Mouse (Mus musculus) liver, adult 2 months (tissue): ENCODE results near the gene Sun5. TPM values are rescaled to one million over a fixed set of nuclear protein-coding genes. Genes with fewer than 3 reads are reported as not detected.

Experiments used
- DNase-seq: peaks from one replicate; pipeline ENCODE4 v3.0.0-alpha.2; 2011; ENCODE audit warnings: low read depth, low spot score; ENCODE audit errors: extremely low read depth
- H3K27ac ChIP-seq: fragments of 200-500 bp; replicated peaks from 2 replicates; pipeline ENCODE4 v1.5.1; 2012; ENCODE audit warnings: low read depth, mild to moderate bottlenecking, control low read depth, inconsistent platforms, low read length; ENCODE audit not compliant: insufficient read depth
- H3K27me3 ChIP-seq: fragments of 200-500 bp; 2 replicates; pipeline ENCODE4 v1.6.1; 2012; ENCODE audit warnings: mild to moderate bottlenecking, moderate library complexity, low read length, inconsistent platforms; ENCODE audit not compliant: control insufficient read depth, insufficient read depth
- H3K36me3 ChIP-seq: fragments of 200-500 bp; 2 replicates; pipeline ENCODE4 v1.6.1; 2012; ENCODE audit warnings: low read length, inconsistent platforms; ENCODE audit not compliant: control insufficient read depth, insufficient read depth
- H3K4me1 ChIP-seq: fragments of 200-500 bp; 2 replicates; pipeline ENCODE4 v1.6.1; 2011; ENCODE audit warnings: low read length; ENCODE audit not compliant: control insufficient read depth, insufficient read depth
- H3K4me3 ChIP-seq: fragments of 200-500 bp; 2 replicates; pipeline ENCODE4 v1.5.1; 2011; ENCODE audit warnings: low read depth, mild to moderate bottlenecking, control low read depth, low read length, moderate library complexity; ENCODE audit not compliant: insufficient read depth
- H3K79me2 ChIP-seq: fragments of 200-500 bp; 2 replicates; pipeline ENCODE4 v1.6.1; 2012; ENCODE audit warnings: inconsistent platforms, mild to moderate bottlenecking, low read length, moderate library complexity; ENCODE audit not compliant: control insufficient read depth, insufficient read depth
- H3K9ac ChIP-seq: fragments of 200-500 bp; 2 replicates; pipeline ENCODE4 v1.6.1; 2012; ENCODE audit warnings: low read depth, mild to moderate bottlenecking, control low read depth, inconsistent platforms, low read length
- CTCF ChIP-seq: fragments of 200-500 bp; IDR thresholded peaks from 2 replicates; pipeline ENCODE4 v1.5.1; 2011; ENCODE audit warnings: low read depth, low read length, control low read depth
- POLR2A ChIP-seq: fragments of 200-500 bp; IDR thresholded peaks from 2 replicates; pipeline ENCODE4 v1.6.1; 2011; ENCODE audit warnings: low read length, control low read depth; ENCODE audit not compliant: insufficient read depth; ENCODE audit errors: extremely low read depth
- WGBS: fragments of 180-500 bp; shearing (Covaris S2); methylation state at CpG from one replicate; pipeline ENCODE4 v1.1.7; 2018; 5-methylcytosine and 5-hydroxymethylcytosine counted together
- polyA plus RNA-seq: library from polyadenylated mRNA; depleted of rRNA; stranded (reverse); fragments of >200 nt; gene quantifications from 2 replicates; pipeline ENCODE4 v1.2.3, GENCODE M21; 2012
- total RNA-seq: library from RNA; depleted of rRNA; stranded (reverse); fragments of >200 nt; gene quantifications from 2 replicates; pipeline ENCODE4 v1.2.3, GENCODE M21; 2014

Gene Sun5
- total and polyA plus RNA-seq, 2 experiments: not detected

DNA sequence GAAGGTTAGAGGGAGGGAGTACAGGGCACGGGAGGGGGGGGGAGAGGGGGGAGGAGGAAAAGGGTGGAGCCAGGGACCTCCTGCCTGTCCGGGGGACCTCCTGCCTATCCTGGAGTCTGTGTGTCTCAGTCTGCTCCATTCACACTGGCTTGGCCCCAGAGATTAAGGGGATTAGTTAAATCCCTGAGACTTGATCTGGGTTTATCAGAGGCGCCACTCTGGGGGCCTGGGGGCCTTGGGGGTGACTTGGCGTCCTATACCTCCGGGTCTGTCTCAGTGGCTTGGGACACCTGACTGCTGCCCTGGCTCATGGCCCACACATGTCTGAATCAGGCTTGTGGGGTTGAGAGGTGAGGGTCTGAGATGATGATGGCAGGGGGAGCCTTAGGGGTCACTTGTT, 17.3 kb downstream of the Sun5 start:
- no peak for DNase-seq
- Histone ChIP-seq H3K4me1 (no peaks in the 10 kb centered on the region), H3K4me3 (no peak overlapping the region), H3K27ac (no peak overlapping the region), H3K27me3 (no peaks in the 10 kb centered on the region), H3K36me3 (no peaks in the 10 kb centered on the region), H3K79me2 (no peaks in the 10 kb centered on the region), H3K9ac (no peak overlapping the region)
- 19% methylated on average over 5 of the region's 5 CpGs for WGBS
- TF ChIP-seq CTCF: no peak
- TF ChIP-seq POLR2A: no peak

DNA sequence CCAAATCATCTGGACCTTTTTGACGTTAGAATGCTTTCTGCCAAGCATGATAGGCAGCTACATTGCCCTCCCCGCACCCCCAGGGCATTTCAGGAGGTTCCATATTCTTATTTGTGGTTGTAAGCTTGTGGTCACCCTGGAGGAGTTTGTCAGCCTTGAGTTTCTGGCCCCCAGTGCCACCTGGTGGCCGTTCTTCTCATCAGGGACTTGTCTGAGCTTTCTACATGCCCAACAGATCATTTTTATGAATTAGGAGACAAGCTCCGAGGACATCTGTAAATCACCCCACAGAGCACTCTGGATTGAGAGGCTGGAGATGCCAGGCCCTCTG, 19.9 kb downstream of the Sun5 start:
- Histone ChIP-seq H3K4me1 (no peaks in the 10 kb centered on the region), H3K4me3 (no peak overlapping the region), H3K27me3 (no peaks in the 10 kb centered on the region), H3K36me3 (no peaks in the 10 kb centered on the region), H3K27ac (no peak overlapping the region), H3K79me2 (no peaks in the 10 kb centered on the region), H3K9ac (no peak overlapping the region)
- WGBS: 41% methylated on average over 4 of the region's 4 CpGs
- peak; percentile 58 for TF ChIP-seq CTCF
- no peak for TF ChIP-seq POLR2A
- peak; percentile 3 for DNase-seq

DNA sequence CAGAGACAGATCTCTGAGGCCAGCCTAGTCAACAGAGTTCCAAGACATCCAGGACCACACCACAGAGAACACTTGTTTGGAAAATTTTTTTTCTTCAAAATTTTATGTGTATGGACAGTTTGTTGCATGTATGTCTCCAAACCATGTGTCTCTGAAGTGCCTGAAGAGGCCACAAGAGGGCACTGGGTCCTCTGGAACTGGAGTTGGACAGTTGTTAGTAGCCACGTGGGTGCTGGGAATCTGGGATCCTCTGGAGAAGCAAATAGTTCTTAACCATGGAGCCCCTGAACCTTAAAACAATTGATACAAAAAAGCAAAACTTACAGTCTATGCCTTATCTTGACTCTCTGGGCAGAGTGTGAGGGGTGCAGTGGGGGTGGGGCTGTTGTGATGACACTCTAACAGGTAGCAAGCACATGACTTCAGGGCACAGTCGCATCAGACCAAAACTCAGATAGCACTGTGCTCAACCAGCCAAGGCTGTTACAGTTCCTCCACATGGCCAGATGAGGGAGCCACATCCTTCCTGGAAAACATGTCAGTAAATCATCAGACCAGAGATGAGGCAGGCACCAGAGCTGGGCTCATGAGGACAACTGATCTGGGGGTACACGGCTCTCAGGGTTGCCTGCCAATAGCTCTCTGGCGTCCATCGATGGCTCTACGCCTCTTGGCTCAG, 20.4 kb downstream of the Sun5 start:
- TF ChIP-seq POLR2A (no peak), CTCF (peak; percentile 58; the same call in 1 of the 2 replicates)
- peak; percentile 10 for DNase-seq
- no peak overlapping the region for H3K9ac ChIP-seq
- no peaks in the 10 kb centered on the region for H3K27me3 ChIP-seq
- no peak overlapping the region for H3K27ac ChIP-seq
- 78% methylated on average over 6 of the region's 6 CpGs for WGBS
- no peaks in the 10 kb centered on the region for H3K36me3 ChIP-seq
- H3K79me2 ChIP-seq: no peaks in the 10 kb centered on the region
- no peaks in the 10 kb centered on the region for H3K4me1 ChIP-seq
- no peak overlapping the region for H3K4me3 ChIP-seq

DNA sequence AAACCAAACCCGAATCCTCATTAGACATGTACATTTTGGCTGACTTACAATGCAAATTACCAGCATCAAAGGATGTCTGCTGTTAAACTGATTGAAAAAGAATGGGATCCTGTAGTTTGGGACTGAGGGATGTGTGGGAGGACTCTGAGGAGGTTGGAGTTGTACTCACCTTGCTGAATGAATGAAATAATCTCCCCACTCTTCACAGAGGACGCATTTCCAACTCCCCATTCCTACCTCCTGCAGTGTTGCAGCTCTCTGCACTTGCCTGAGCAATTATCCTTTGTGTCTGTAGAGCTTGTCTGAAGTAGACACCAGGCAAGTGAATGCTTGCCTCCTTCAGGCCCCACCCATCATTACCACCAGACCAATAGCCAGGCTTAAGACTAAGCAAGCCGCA, 22.5 kb downstream of the Sun5 start:
- WGBS: 90% methylated on average over 3 of the region's 3 CpGs

DNA sequence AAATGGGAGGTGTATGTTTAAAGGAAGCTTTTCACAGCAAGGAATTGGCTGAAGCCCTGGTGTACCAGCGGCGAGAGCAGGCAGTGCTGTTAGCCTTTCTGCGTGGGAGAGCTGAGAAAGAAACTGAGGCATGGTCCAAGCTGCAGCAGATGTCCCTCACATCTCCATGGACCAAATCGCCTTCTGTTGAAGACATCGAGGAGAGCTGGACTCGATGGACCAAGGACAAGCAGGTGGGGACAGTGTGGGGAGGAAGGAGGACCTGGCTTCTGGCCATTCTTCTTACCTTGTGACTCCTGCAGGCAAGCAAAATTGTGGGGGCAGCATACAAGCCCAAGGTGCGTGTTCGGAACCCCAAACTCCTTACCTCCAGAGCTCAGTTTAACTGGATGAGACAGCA, 28.0 kb downstream of the Sun5 start:
- no peak for DNase-seq
- no peaks in the 10 kb centered on the region for H3K4me1 ChIP-seq
- H3K4me3 ChIP-seq: no peak overlapping the region
- TF ChIP-seq CTCF: no peak
- TF ChIP-seq POLR2A: no peak
- H3K27ac ChIP-seq: no peak overlapping the region
- H3K9ac ChIP-seq: no peak overlapping the region
- H3K79me2 ChIP-seq: no peaks in the 10 kb centered on the region
- WGBS: 79% methylated on average over 8 of the region's 8 CpGs
- H3K36me3 ChIP-seq: no peaks in the 10 kb centered on the region
- H3K27me3 ChIP-seq: no peaks in the 10 kb centered on the region

More for the DNA sequence above, 22.5 kb downstream of the Sun5 start:
- no peak for TF ChIP-seq CTCF
- no peak for TF ChIP-seq POLR2A
- H3K36me3 ChIP-seq: no peaks in the 10 kb centered on the region
- no peak for DNase-seq
- H3K79me2 ChIP-seq: no peaks in the 10 kb centered on the region
- H3K27me3 ChIP-seq: no peaks in the 10 kb centered on the region
- no peaks in the 10 kb centered on the region for H3K4me1 ChIP-seq
- no peak overlapping the region for H3K4me3 ChIP-seq
- H3K27ac ChIP-seq: no peak overlapping the region
- H3K9ac ChIP-seq: no peak overlapping the region

DNA sequence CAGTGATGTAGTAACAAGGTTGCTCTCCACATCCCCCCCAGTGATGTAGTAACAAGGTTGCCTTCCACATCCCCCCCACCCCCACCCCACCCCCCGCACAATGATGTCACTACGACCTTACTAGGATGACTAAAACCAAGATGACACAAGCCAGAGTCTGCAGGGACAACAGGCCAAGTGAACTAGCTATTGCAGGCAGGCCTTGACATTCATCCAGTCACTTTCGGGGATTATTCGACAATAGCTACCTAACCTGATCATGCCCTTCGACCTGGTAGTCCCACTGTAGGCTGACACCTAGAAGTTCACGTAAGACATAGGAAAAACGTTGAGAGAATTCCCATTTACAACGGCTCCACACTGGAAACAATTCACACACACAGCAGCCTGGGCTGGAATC, 37.6 kb downstream of the Sun5 start:
- Histone ChIP-seq H3K27ac (no peak overlapping the region), H3K4me1 (no peaks in the 10 kb centered on the region), H3K9ac (no peak overlapping the region), H3K4me3 (no peak overlapping the region), H3K79me2 (no peaks in the 10 kb centered on the region), H3K27me3 (no peaks in the 10 kb centered on the region), H3K36me3 (no peaks in the 10 kb centered on the region)
- TF ChIP-seq POLR2A (no peak), CTCF (no peak)
- 80% methylated on average over 8 of the region's 8 CpGs for WGBS
- DNase-seq: no peak
